Mouse (Mus musculus) telencephalon, adult 2 months (tissue): ENCODE measurements around the gene Olfr1156.

Experiments
- DNase-seq: peaks from one replicate; pipeline ENCODE4 v3.0.0-alpha.2; 2011; ENCODE audit warnings: low read depth, low spot score

Gene Olfr1156

DNA sequence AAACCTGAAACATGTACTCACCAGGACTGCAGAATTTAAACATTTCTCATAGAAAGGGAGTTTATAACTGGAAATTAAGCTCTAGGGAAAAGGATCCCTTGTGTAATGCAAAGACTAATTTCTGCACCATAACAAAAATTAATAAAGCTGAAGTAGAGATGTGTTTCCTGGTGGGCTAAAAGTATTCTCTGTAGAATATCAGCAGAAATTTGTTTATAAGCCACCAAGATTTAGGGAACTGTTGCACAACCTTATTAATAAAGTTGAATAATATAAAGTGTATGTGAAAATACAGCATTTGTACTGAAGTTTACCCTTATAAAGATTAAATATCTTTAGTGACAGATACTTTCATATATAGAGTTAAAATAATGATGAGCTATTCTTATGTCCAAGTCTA lies at the start of gene Olfr1156:
Gene Olfr1156, minus strand, starts transcription at position 101 of the 400 bp plus-strand sequence.
- DNase-seq = no peak

DNA sequence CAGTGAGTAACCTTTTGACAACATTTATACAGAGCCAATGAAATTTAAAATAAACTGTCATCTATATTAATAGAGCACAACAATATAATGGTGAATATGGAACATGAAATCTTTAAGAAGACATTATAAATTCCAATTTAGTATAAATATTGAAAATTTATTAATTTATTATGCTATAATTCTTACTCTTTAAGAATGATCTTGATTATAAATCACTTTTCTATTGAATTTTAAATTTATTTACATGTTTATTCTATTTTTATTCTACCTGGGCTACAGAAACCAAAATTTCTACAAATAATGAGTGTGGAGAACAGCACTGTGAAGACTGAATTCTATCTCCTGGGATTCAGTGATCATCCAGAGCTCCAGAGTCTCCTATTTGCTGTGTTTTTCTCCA lies 36.9 kb upstream of the Olfr1156 start, which contains the start of gene Olfr1158:
Gene Olfr1158, plus strand, starts transcription at position 301 of the 400 bp plus-strand sequence.
- DNase-seq = no peak

DNA sequence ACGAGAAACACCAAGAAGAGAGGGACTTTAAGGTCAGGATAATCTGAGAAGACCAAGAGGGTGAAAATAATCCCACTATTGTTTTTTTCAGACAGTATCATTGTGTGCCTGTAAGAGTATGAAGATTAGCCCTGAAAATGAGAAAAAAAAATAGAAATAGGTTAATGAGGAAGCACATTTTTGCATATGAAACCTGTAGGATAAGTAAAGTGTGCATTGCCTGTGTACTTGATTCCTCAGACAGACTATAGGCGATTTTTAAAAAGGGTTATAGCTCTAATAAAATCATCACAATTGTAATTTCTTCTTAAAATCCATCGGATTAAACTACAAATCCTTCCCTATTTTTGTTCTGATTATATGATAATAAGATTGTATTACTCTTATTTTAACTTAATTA lies 21.7 kb upstream of the Olfr1156 start, which contains the start of gene Olfr74:
Gene Olfr74, minus strand, starts transcription at position 101 of the 400 bp plus-strand sequence.
- no peak for DNase-seq

GRCm38 (mm10) chr2:87968199-87968598 lies 15.3 kb upstream of the Olfr1156 start, which contains the start of gene Olfr1157:
Gene Olfr1157 (minus strand): TSS chr2:87968299.
- no peak for DNase-seq

GRCm38 (mm10) chr2:87945037-87945436 lies 7.9 kb downstream of the Olfr1156 start, which contains the start of gene Olfr1155:
Gene Olfr1155 (minus strand): TSS chr2:87945137.
- DNase-seq = no peak

DNA sequence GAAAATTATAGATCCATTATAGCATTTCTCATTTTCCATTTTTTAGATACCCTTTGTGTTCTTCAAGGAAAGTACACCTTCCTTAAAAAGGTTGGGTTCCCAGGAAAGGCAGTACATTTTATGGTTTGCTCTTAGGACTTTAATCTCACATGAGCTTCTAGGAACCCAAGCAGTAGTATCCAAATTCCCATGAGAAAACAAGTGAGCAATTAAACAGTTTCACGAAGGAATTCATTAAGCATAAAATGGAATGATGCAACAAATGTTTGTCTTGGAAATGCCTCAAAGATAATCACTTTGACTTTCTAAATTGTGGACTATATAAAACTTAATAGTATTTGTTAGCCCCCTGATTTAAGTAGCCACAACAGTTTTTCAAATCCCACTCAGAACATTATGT lies 47.8 kb downstream of the Olfr1156 start, which contains the start of gene Olfr1154:
Gene Olfr1154, minus strand, starts transcription at position 101 of the 400 bp plus-strand sequence.
- DNase-seq = no peak
